Mouse (Mus musculus): Measurements from ENCODE around the gene Tma16.
A peak's percentile ranks its signal among the peaks of the same experiment; 100 is the strongest.

Tma16 gene

GRCm38 (mm10) chr8:66486084-66486763, at the start of gene Tma16:
Gene Tma16, minus strand, starts transcription at chr8:66486530.
- peak; percentile 77 for DNase-seq

DNA sequence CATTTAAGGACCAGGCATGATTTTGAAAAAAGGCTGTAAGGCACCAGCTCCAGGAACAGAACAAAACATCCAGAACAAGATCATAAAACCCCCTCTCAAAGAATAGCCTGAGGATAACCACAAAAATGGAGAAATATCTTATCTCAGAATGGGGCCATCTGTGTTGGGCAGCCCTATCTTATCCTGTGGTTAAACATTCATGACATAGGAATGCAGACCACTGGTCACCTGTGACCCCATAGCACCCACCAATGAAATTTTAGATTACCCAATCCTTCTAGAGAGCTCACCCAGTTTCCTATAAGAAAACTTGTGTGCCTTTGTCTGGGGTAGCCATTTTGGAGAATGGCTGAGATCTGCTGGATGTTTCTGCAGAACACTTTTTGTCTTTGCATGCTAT, 34.2 kb upstream of the Tma16 start:
- no peak for DNase-seq

DNA sequence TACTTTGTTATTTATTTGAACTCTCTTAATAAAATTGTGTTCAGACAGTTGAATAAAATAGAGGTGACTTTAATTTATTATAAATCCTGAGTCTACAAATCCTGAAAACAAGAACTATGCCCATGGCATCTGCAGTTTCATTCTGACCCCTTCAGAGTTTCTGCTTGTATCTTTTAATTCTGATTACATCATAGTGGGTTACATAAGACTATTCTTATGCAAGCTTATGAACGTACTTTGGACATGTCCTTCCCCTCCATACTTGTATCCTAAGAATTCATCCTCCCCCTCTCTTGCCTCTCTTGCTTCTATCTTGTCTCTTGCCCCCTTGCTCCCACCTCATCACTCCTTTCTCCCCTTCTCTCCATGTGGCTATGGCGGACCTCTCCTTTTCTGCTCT, 32.8 kb upstream of the Tma16 start:
- no peak for DNase-seq

- no peak for DNase-seq
Observed at GRCm38 (mm10) chr8:66511537-66511936, 25.2 kb upstream of the Tma16 start, which contains the start of gene Tktl2. Gene Tktl2, plus strand, starts transcription at chr8:66511756.

DNA sequence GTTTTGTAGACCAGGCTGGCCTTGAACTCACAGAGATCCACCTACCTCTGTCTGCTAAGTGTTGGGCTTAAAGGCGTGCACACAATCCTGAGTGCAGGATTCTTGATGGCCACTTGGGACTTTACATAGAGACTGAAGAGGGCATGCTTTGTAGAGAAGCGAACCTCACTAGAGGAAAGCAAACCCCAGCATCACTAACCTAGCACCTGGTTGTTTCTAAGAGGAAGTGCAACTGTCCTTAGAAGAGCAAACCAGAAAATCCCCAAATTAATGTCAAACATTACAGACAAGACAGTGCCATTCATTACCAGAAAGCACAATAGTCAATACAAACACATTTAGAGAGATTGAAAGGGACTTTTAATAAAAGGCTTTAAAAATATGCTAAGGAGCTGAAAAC, 17.1 kb upstream of the Tma16 start:
- no peak for DNase-seq

GRCm38 (mm10) chr8:66496998-66497577, 10.8 kb upstream of the Tma16 start:
- DNase-seq: peak; percentile 20

- peak; percentile 72 for DNase-seq
Observed at GRCm38 (mm10) chr8:66495726-66496125, 9.4 kb upstream of the Tma16 start.

- peak; percentile 19 for DNase-seq
Observed at GRCm38 (mm10) chr8:66494496-66494895, 8.2 kb upstream of the Tma16 start.

DNA sequence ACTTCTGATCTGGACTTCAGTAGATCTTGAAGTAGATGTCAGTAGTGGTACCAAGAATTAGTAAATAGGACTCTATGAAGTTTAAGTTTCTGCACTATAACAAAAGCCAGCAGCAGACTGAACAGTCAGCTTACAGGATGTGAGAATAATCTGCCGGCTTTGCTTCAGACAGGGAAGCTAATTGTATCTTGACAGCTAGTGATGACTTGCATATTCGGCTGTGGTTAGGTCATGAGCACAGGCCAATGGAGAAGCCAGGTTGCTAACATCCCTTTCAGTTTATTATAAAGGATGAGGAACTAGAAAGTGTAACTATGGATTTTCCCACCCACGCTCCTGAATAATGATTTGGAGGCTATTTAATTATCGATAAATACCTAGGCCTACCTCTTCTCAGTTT, 4.3 kb upstream of the Tma16 start:
- DNase-seq: no peak

- no peak for DNase-seq
Observed at GRCm38 (mm10) chr8:66488556-66488955, 2.2 kb upstream of the Tma16 start.

DNA sequence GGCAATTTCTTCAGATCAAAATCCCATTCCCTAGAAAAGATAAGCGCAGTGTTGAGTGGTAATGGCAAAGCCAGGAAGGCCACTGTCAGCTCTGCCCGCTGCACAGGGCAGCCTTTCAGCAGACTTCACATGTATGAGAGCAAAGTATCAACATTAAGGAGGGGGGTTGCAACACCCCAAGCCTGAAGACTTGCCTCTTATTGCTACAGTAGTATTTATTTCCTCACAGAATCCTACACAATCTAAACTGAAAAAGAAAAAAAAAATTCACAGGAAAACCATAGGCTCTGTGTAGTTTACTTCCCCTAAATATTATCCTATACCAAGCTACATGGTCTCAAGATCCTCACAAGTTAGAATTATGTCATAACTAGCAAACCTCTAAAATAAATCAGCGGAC, 9.4 kb downstream of the Tma16 start:
- DNase-seq: no peak

DNA sequence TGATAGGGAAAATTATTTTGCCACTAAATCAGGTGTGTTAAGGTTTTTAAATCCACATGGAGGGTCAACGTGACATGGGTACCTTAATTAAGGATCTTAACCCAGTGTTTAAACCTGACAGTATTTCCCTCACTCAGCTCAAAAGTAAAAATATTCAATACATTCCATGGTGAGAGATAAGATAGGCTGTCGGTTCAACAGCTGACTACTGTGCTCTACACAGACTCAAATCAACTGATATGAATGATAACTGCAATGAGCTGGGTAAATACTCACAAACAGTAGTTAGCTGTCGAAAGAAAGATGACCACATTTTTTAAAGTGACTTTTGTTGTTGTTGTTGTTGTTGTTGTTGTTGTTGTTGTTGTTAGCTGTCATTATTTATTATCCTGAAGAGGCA, 16.5 kb downstream of the Tma16 start:
- no peak for DNase-seq

DNA sequence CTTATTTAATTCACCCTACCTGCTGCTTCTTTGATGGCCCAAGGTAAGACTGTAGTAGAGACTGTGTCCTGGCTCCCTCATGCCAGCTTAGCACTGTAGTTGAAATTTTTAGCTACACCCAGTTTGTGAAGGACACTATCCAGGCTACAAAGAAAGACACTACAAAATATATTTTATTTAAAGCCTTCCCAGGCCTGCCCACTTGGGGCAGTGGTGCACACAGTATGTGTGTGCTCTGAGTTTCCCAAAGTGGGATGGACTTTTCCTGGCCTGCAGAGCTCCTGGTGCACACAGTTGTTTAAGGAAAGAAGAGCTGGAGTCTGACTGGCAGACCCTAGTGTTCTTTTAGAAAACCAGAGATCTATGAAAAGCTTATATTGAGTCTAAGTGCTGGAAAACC, 29.3 kb downstream of the Tma16 start:
- no peak for DNase-seq

DNA sequence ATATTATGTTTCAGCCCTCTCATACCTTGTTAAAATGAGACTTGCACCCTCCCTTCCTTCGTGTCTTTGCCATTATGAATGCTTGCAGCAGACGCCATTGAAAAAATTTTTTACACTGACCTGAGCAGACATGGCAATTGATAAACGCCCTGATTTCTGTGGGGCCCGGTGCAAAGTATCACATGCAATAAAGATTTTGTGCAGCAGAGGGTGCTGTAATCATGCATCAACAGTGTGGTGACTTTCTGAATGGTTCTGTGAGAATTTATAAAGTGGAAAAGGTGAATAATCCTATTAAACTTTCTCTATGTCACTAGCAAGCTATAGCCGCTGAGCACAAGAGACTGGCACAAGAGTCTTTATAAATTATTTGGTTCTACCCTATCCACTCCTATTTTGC, 35.6 kb downstream of the Tma16 start:
- DNase-seq: no peak

DNA sequence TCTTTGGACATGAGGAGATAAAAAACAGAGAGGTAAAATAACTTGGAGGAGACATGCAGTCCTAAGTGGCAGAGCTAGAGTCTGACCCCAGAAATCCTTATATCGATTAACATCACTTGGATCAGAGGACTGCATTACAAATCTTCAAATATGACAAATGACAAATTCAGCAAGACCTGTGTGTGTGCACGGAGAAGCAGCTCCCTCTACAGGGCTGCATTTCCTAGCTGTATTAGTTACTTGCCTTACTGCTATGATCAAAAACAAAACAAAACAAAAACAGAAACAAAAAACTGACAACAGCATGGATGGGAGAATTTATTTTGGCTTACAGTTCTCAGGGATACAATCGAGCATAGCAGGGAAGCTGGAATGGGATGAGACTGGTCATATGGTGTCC, 41.0 kb downstream of the Tma16 start:
- no peak for DNase-seq

GRCm38 (mm10) chr8:66444141-66444540, 42.2 kb downstream of the Tma16 start:
- DNase-seq: no peak

DNA sequence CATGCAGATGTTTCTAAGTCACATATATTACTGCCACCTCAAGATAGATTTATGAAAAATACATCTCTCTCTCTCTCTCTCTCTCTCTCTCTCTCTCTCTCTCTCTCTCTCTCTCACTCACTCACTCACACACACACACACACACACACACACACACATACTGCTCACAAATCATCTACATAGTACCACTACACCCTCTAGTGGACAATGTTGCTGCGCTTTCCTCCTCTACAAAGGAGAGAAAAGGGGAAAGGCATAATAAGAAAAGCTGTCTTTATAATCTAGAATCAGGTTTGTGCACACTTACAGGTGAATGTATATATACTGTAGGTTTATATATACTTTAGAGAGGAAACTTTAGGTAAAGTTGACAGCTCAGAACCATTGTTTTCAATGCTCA, 43.6 kb downstream of the Tma16 start:
- DNase-seq: peak; percentile 44

- DNase-seq: no peak
Observed at GRCm38 (mm10) chr8:66441123-66441522, 45.2 kb downstream of the Tma16 start.

DNA sequence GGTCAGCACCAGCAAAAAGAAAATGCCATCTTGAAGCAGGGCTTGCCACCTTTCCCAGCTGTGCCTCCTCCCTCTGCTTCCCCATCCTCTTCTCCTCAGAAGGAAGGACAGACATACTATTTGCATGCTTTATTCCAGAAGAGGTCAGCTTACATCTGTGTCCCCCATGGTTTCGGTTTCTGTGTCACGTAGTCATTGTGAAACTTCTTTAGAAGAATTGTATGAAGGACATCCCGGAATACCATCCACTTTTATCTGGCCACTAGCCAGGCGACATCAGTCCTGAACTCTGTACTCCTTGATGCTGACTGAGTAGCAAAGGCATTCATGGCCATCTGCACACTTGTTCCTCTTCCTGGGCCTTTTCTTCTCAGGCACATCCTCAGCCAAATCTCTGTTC, 47.9 kb downstream of the Tma16 start:
- no peak for DNase-seq

GRCm38 (mm10) chr8:66437929-66438328, 48.4 kb downstream of the Tma16 start:
- peak; percentile 14 for DNase-seq

DNA sequence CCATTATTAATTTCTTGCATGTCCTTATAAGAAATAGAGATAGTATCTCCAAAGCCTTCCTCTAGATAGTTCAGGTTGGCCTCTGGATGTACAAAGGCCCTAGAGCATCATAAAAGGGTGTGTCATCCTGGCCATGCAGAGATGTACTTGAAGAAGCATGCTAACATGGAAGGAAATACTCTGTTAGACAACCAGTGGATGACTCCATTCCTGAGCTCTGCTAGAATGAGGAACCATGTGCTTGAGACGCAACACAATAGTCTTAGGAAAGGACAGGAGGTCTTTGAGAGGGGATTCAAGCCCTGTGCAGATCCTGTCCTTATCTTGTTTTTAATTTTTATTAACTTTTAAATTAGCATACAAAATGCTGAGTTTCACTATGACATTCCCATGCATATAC, 49.5 kb downstream of the Tma16 start:
- DNase-seq: no peak

DNA sequence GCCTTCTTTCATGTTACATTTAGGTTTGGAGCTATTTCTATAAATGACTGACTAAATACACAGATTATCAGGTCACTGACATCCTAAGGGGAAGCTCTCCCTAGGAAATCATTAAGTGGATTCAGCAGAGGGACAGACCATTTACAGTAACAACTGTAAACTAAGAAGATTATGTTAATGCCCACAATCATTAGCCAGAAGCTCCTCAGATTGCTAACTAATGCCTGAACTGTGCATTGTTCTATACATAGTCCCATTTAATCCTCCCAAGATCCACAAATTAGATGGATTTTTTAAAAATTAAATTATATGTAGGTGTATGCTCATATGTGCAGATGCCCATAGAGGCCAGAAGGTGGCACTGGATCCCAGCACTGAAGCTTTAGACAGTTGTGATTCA, 52.8 kb downstream of the Tma16 start:
- no peak for DNase-seq

DNA sequence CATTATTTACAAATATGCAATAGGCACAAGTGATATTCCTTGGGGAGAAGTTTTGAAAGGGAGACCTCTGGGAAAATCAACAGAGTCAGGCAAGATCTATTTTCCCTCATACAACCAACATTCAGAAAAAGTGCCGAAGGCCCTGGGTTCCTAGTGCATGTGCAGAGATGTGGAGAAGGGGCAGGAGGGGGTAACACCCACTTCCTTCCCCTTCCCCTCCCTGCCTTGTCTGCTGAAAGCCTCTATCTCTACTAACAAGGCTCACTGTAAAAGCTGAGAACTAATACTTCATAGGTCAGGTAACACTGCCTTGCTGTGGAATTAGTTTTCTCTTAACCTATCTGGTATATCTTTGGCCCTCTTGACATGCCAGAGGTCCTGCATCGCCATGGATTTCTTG, 55.7 kb downstream of the Tma16 start:
- no peak for DNase-seq

All from layer of hippocampus, adult 9-11 months (tissue).